In the genomic region with DNA sequence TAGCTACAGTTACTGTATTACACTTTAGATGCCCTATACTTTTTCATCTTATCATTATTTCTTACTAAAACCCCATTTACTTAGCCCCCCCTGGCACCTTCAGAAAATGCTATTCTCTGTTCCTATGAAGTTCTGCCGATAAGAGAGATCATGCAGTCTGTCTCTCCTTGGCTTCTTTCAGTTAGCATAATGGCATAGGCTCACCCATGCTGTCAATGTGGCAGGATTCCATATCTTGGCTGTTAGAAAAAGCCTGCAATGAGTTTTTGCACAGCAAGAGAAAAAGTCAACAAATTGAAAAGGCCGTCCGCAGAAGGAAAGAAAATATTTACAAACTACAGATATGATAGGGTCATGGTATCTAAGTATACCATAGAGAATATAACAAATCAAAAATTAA, we compare ENCODE assay signal across 24 mouse cellular contexts.
DNase-seq lines count a peak whose midpoint lies in the region; ATAC-seq lines count a peak whose summit lies in the region.
"Had no signal": no experiment of that assay in that cellular context is flagged by ENCODE, and none has a peak within 500 bp of the region (broad histone marks: within the 10 kb centered on the region; RNA-seq: fewer than 3 reads in every experiment).

No protein-coding gene starts in this region.

- no peaks in the 10 kb centered on the region for H3K9me3 ChIP-seq in forebrain, embryonic 16.5 days (ENCODE audit: control insufficient read depth, low read length)
- no peaks in the 10 kb centered on the region for H3K9me3 ChIP-seq in forebrain, embryonic 10.5 days
- H3K9me3 ChIP-seq: embryonic facial prominence, embryonic 15.5 days; limb, embryonic 10.5 days; neural tube, embryonic 15.5 days; stomach, embryonic 15.5 days had no signal

- peak; percentile 63 for ATAC-seq in forebrain, embryonic 16.5 days
- ATAC-seq: liver, postnatal 0 days had no signal

- H3K4me3 ChIP-seq in forebrain, embryonic 16.5 days (replicated peaks; ENCODE audit: low read length): no peak overlapping the region
- H3K4me3 ChIP-seq in forebrain, embryonic 10.5 days: no peak overlapping the region
- H3K4me3 ChIP-seq: embryonic facial prominence, embryonic 15.5 days; limb, embryonic 10.5 days; megakaryocyte, embryonic 14.5 days; neural tube, embryonic 15.5 days; stomach, embryonic 15.5 days had no signal

- WGBS in forebrain, embryonic 16.5 days: 68% methylated on average over 3 of the region's 3 CpGs
- WGBS in forebrain, embryonic 10.5 days: 90% methylated on average over 3 of the region's 3 CpGs

- no peaks in the 10 kb centered on the region for H3K36me3 ChIP-seq in forebrain, embryonic 16.5 days (ENCODE audit: control insufficient read depth, insufficient read depth)
- H3K36me3 ChIP-seq in forebrain, embryonic 10.5 days (replicated peaks): no peaks in the 10 kb centered on the region
- H3K36me3 ChIP-seq: embryonic facial prominence, embryonic 15.5 days; limb, embryonic 10.5 days; neural tube, embryonic 15.5 days; stomach, embryonic 15.5 days had no signal

- H3K4me2 ChIP-seq in forebrain, embryonic 16.5 days (ENCODE audit: low read length): no peak overlapping the region
- H3K4me2 ChIP-seq: embryonic facial prominence, embryonic 15.5 days; hindbrain, embryonic 14.5 days; neural tube, embryonic 15.5 days; stomach, embryonic 15.5 days had no signal

- no peaks in the 10 kb centered on the region for H3K4me1 ChIP-seq in forebrain, embryonic 16.5 days (replicated peaks; ENCODE audit: control insufficient read depth, insufficient read depth, low read length)
- H3K4me1 ChIP-seq in forebrain, embryonic 10.5 days: 0 out of 2 replicates have a peak, but pooled peaks cover 4% of the 10 kb centered on the region
- H3K4me1 ChIP-seq: embryonic facial prominence, embryonic 15.5 days; limb, embryonic 10.5 days; megakaryocyte, embryonic 14.5 days; neural tube, embryonic 15.5 days; stomach, embryonic 15.5 days had no signal

- no peak overlapping the region for H3K9ac ChIP-seq in forebrain, embryonic 16.5 days (replicated peaks; ENCODE audit: low read depth, low read length)
- H3K9ac ChIP-seq: embryonic facial prominence, embryonic 15.5 days; hindbrain, embryonic 14.5 days; liver, postnatal 0 days; neural tube, embryonic 15.5 days; stomach, embryonic 15.5 days had no signal

- H3K27ac ChIP-seq in forebrain, embryonic 16.5 days (ENCODE audit: low read length): no peak overlapping the region
- H3K27ac ChIP-seq in forebrain, embryonic 10.5 days: no peak overlapping the region
- H3K27ac ChIP-seq: embryonic facial prominence, embryonic 15.5 days; hindbrain, embryonic 14.5 days; limb, embryonic 10.5 days; neural tube, embryonic 15.5 days; stomach, embryonic 15.5 days had no signal

- H3K27me3 ChIP-seq in forebrain, embryonic 16.5 days (replicated peaks; ENCODE audit: control insufficient read depth, insufficient read depth, low read length): no peaks in the 10 kb centered on the region
- H3K27me3 ChIP-seq in forebrain, embryonic 10.5 days (ENCODE audit: poor library complexity, severe bottlenecking): no peaks in the 10 kb centered on the region
- H3K27me3 ChIP-seq: CH12.LX; embryonic facial prominence, embryonic 15.5 days; neural tube, embryonic 15.5 days; stomach, embryonic 15.5 days had no signal

- DNase-seq in forebrain, embryonic 10.5 days (ENCODE audit: extremely low spot score, low spot score): no peak
- DNase-seq in brain, embryonic 18.5 days (ENCODE audit: low read depth, low spot score): peak; percentile 42
- peak; percentile 91 for DNase-seq in cerebellum, adult 9-10 months
- DNase-seq in layer of hippocampus, postnatal 10 days (ENCODE audit: low spot score in 2 of 2): peak; percentile 23 to 41
- DNase-seq in neural tube, embryonic 10.5 days (ENCODE audit: extremely low spot score, low spot score): no peak
- no peak for DNase-seq in kidney, postnatal 10 days
- DNase-seq: adrenal gland, postnatal 36 days; heart, adult 11 months; heart, postnatal 36 days; kidney, adult 9 months; kidney, postnatal 36 days; liver, postnatal 0 days; midbrain, embryonic 14.5 days; right cerebral cortex, postnatal 25 days; thymus, adult 18-20 months; thymus, postnatal 4 days had no signal

Comparison
In these comparisons a context has a peak if more than half of its experiments do, and no peak if none do; other contexts are left out.
1. DNase-seq: peak in brain, embryonic 18.5 days (single experiment), cerebellum, adult 9-10 months (single experiment) and layer of hippocampus, postnatal 10 days (2 of 2); none in forebrain, embryonic 10.5 days (single experiment), neural tube, embryonic 10.5 days (single experiment) and kidney, postnatal 10 days (single experiment).